Mouse (Mus musculus) MN1 (cell line): ENCODE data around the gene Gpr143.
"Not testable (repeated sequence)": the region's sequence is repeated elsewhere in the genome, so short reads cannot be mapped to it uniquely, and the experiment has no call there.

Experiments
- DNase-seq: peaks from one replicate; pipeline ENCODE4 v3.0.0-alpha.2; 2016; ENCODE audit warnings: low spot score

Gpr143 gene

GRCm38 (mm10) chrX:152781720-152782403 lies at the start of gene Gpr143:
TSS of gene Gpr143 (plus strand) at chrX:152781921.
- no peak for DNase-seq

GRCm38 (mm10) chrX:152735283-152735682 lies 46.4 kb upstream of the Gpr143 start:
- no peak for DNase-seq

- DNase-seq = no peak
Observed at GRCm38 (mm10) chrX:152738191-152738590, 43.5 kb upstream of the Gpr143 start.

- DNase-seq = no peak
Observed at GRCm38 (mm10) chrX:152738759-152739368, 42.9 kb upstream of the Gpr143 start.

- no peak for DNase-seq
Observed at GRCm38 (mm10) chrX:152743642-152744041, 38.1 kb upstream of the Gpr143 start.

GRCm38 (mm10) chrX:152745925-152746324 lies 35.8 kb upstream of the Gpr143 start:
- DNase-seq = no peak

- DNase-seq = no peak
Observed at GRCm38 (mm10) chrX:152755819-152756218, 25.9 kb upstream of the Gpr143 start.

- no peak for DNase-seq
Observed at GRCm38 (mm10) chrX:152756293-152756692, 25.4 kb upstream of the Gpr143 start.

GRCm38 (mm10) chrX:152762437-152762836 lies 19.3 kb upstream of the Gpr143 start:
- DNase-seq = no peak

- DNase-seq = no peak
Observed at GRCm38 (mm10) chrX:152762855-152763254, 18.9 kb upstream of the Gpr143 start.

GRCm38 (mm10) chrX:152764171-152764570 lies 17.6 kb upstream of the Gpr143 start:
- no peak for DNase-seq

GRCm38 (mm10) chrX:152768891-152769599 lies 12.7 kb upstream of the Gpr143 start, which contains the start of gene Shroom2:
TSS of gene Shroom2 (minus strand) at chrX:152769465.
- no peak for DNase-seq

- no peak for DNase-seq
Observed at GRCm38 (mm10) chrX:152769600-152770157, 12.0 kb upstream of the Gpr143 start.

GRCm38 (mm10) chrX:152788129-152788528 lies 6.4 kb downstream of the Gpr143 start:
- DNase-seq = no peak

GRCm38 (mm10) chrX:152788611-152789010 lies 6.9 kb downstream of the Gpr143 start:
- no peak for DNase-seq

- DNase-seq = no peak
Observed at GRCm38 (mm10) chrX:152805317-152805716, 23.6 kb downstream of the Gpr143 start.

GRCm38 (mm10) chrX:152813339-152813738 lies 31.6 kb downstream of the Gpr143 start:
- no peak for DNase-seq

- no peak for DNase-seq
Observed at GRCm38 (mm10) chrX:152818996-152819395, 37.3 kb downstream of the Gpr143 start.

GRCm38 (mm10) chrX:152831003-152831550 lies 49.4 kb downstream of the Gpr143 start:
- DNase-seq = not testable (repeated sequence)

- peak; percentile 8 for DNase-seq
Observed at GRCm38 (mm10) chrX:152834940-152835339, 53.2 kb downstream of the Gpr143 start.

- DNase-seq = no peak
Observed at GRCm38 (mm10) chrX:152855076-152855772, 73.5 kb downstream of the Gpr143 start.
